ENCODE assay signal across 10 mouse cellular contexts in genomic region chr5:120437986-120438385, GRCm38 (mm10). TPM values are rescaled to one million over a fixed set of nuclear protein-coding genes. Genes with fewer than 3 reads are reported as not detected.
DNase-seq lines count a peak whose midpoint lies in the region; ATAC-seq and TF ChIP-seq lines count a peak whose summit lies in the region.
"Had no signal": no experiment of that assay in that cellular context is flagged by ENCODE, and none has a peak within 500 bp of the region (broad histone marks: within the 10 kb centered on the region; RNA-seq: fewer than 3 reads in every experiment).

No protein-coding gene starts in this region.

- H3K4me3 ChIP-seq in gastrocnemius, adult 2 months, result peak overlapping the region; percentile 28; the same call in 1 of the 2 replicates
- H3K4me3 ChIP-seq in embryonic facial prominence, embryonic 11.5 days (ENCODE audit: low read depth, low read length), result no peak overlapping the region
- H3K4me3 ChIP-seq in hindbrain, postnatal 0 days (ENCODE audit: low read length), result peak overlapping the region; percentile 46
- peak overlapping the region; percentile 55 for H3K4me3 ChIP-seq in neural tube, embryonic 12.5 days
- H3K4me3 ChIP-seq in left cerebral cortex, adult 2 months, result no peak overlapping the region

- DNase-seq in gastrocnemius, adult 2 months, result no peak
- no peak for DNase-seq in gastrocnemius, postnatal 10 days
- DNase-seq in embryonic facial prominence, embryonic 11.5 days (ENCODE audit: low spot score), result no peak
- no peak for DNase-seq in hindbrain, postnatal 0 days (ENCODE audit: low spot score)
- DNase-seq in spleen, postnatal 14 days (ENCODE audit: low spot score in 2 of 2), result no peak
- no peak for DNase-seq in left cerebral cortex, adult 2 months (ENCODE audit: extremely low spot score in 1 of 2, low spot score in 2 of 2)

- H3K4me1 ChIP-seq in embryonic facial prominence, embryonic 11.5 days (ENCODE audit: control insufficient read depth, insufficient read depth, low read length), result peaks cover 4% of the 10 kb centered on the region; the same call in 1 of the 2 replicates
- H3K4me1 ChIP-seq in hindbrain, postnatal 0 days (ENCODE audit: insufficient read depth, low read length), result peaks cover 5% of the 10 kb centered on the region; the same call in 1 of the 2 replicates
- H3K4me1 ChIP-seq in neural tube, embryonic 12.5 days, result peaks cover 25% of the 10 kb centered on the region

- intact Hi-C loops in gastrocnemius, adult 2 months (cut with DNase I), result no loop called here
- intact Hi-C loops in left cerebral cortex, adult 2 months (cut with DNase I), result loop anchor here (5.0 to 10.0 kb wide), 4 partner anchors 601 to 1563 kb away; partner anchors contain the start of gene Tbx3

- WGBS in embryonic facial prominence, embryonic 11.5 days, result under 1% methylated on average over 33 of the region's 33 CpGs
- under 1% methylated on average over 33 of the region's 33 CpGs for WGBS in hindbrain, postnatal 0 days
- WGBS in neural tube, embryonic 12.5 days, result under 1% methylated on average over 33 of the region's 33 CpGs

- 0 out of 2 replicates have a peak overlapping the region, but pooled peaks have one; percentile 0 for H3K4me2 ChIP-seq in embryonic facial prominence, embryonic 11.5 days (ENCODE audit: low read depth, low read length)
- peak overlapping the region; percentile 61 for H3K4me2 ChIP-seq in hindbrain, postnatal 0 days (ENCODE audit: low read depth, low read length)
- peak overlapping the region; percentile 68 for H3K4me2 ChIP-seq in neural tube, embryonic 12.5 days (replicated peaks)

- no peak overlapping the region for H3K9ac ChIP-seq in embryonic facial prominence, embryonic 11.5 days (replicated peaks; ENCODE audit: low read length)
- peak overlapping the region; percentile 49 for H3K9ac ChIP-seq in hindbrain, postnatal 0 days (replicated peaks; ENCODE audit: low read length)
- H3K9ac ChIP-seq in neural tube, embryonic 12.5 days, result peak overlapping the region; percentile 90

- no peak for ATAC-seq in embryonic facial prominence, embryonic 11.5 days (replicated peaks; ENCODE audit: insufficient number of reproducible peaks, low FRiP score, low TSS enrichment, low read depth)
- no peak for ATAC-seq in hindbrain, postnatal 0 days
- no peak for ATAC-seq in neural tube, embryonic 12.5 days (ENCODE audit: low FRiP score, low read depth)
- no peak for ATAC-seq in granulocyte monocyte progenitor cell, adult 5-6 weeks (replicated peaks; ENCODE audit: poor library complexity, severe bottlenecking)

- H3K36me3 ChIP-seq in embryonic facial prominence, embryonic 11.5 days (replicated peaks; ENCODE audit: control insufficient read depth, insufficient read depth, low read depth, low read length), result no peaks in the 10 kb centered on the region
- H3K36me3 ChIP-seq in hindbrain, postnatal 0 days (ENCODE audit: insufficient read depth, low read length), result no peaks in the 10 kb centered on the region
- H3K36me3 ChIP-seq in neural tube, embryonic 12.5 days, result peaks cover 5% of the 10 kb centered on the region; the same call in 1 of the 2 replicates

- no peak overlapping the region for H3K27ac ChIP-seq in gastrocnemius, adult 2 months
- no peak overlapping the region for H3K27ac ChIP-seq in embryonic facial prominence, embryonic 11.5 days (replicated peaks; ENCODE audit: low read depth, low read length)
- peak overlapping the region; percentile 77 for H3K27ac ChIP-seq in hindbrain, postnatal 0 days
- H3K27ac ChIP-seq in neural tube, embryonic 12.5 days, result peak overlapping the region; percentile 74; the same call in 1 of the 2 replicates
- H3K27ac ChIP-seq in left cerebral cortex, adult 2 months, result no peak overlapping the region

- TF ChIP-seq CTCF in gastrocnemius, adult 2 months (IDR thresholded peaks at IDR 0.05), result no peak
- TF ChIP-seq CTCF in hindbrain, postnatal 0 days (IDR thresholded peaks at IDR 0.05; ENCODE audit: low read depth), result no peak
- no peak for TF ChIP-seq CTCF in left cerebral cortex, adult 2 months (IDR thresholded peaks at IDR 0.05)

- peaks cover 73% of the 10 kb centered on the region for H3K27me3 ChIP-seq in embryonic facial prominence, embryonic 11.5 days (ENCODE audit: control insufficient read depth, insufficient read depth, low read length)
- H3K27me3 ChIP-seq in hindbrain, postnatal 0 days (ENCODE audit: insufficient read depth, low read length), result peaks cover 43% of the 10 kb centered on the region
- H3K27me3 ChIP-seq in neural tube, embryonic 12.5 days (replicated peaks), result peaks cover 74% of the 10 kb centered on the region

- no peaks in the 10 kb centered on the region for H3K9me3 ChIP-seq in embryonic facial prominence, embryonic 11.5 days (replicated peaks; ENCODE audit: control insufficient read depth, low read length)
- no peaks in the 10 kb centered on the region for H3K9me3 ChIP-seq in hindbrain, postnatal 0 days (ENCODE audit: low read length)
- no peaks in the 10 kb centered on the region for H3K9me3 ChIP-seq in neural tube, embryonic 12.5 days

RNA-seq across cellular contexts. Expression of gene Lhx5, which starts 6.5 kb away (rescaled TPM):
- total RNA-seq in gastrocnemius, adult 2 months (2021), result not detected
- total RNA-seq in gastrocnemius, postnatal 10 days (2021), result not detected
- polyA plus RNA-seq in embryonic facial prominence, embryonic 11.5 days (2014; fragmentation: Nextera tagmentation; extraction: Ambion mirVana), result 1.5 and 2.9 TPM in 2 replicates
- total RNA-seq in hindbrain, postnatal 0 days (2014; rRNA removed), result 26.2 and 31.0 TPM in 2 replicates
- 14.0 and 15.2 TPM in 2 replicates for polyA plus RNA-seq in hindbrain, postnatal 0 days (2015; fragmentation: Nextera tagmentation; extraction: Ambion mirVana)
- polyA plus RNA-seq in neural tube, embryonic 12.5 days (2016; fragmentation: Nextera tagmentation; extraction: Ambion mirVana), result 64.9 and 70.8 TPM in 2 replicates
- total RNA-seq in left cerebral cortex, adult 2 months (2021), result not detected
- not detected in 2 replicates for total RNA-seq in granulocyte monocyte progenitor cell, adult 5-6 weeks (2014; fragmentation: Nextera tagmentation)
- total RNA-seq in granulocyte monocyte progenitor cell, adult 5-6 weeks (2017), result not detected in 2 replicates
- polyA plus RNA-seq: gonadal fat pad, adult 2 months had no signal

RNA-seq across cellular contexts. Expression of gene Sdsl, which starts 34.6 kb away (rescaled TPM):
- 1 to 10 TPM in 1 of 2 experiments, under 1 TPM in 1; 0.41 to 1.1 TPM for total RNA-seq in gastrocnemius, adult 2 months (2021)
- total RNA-seq in gastrocnemius, postnatal 10 days (2021), result 1 to 10 TPM in 1 of 2 experiments, under 1 TPM in 1; 0.26 to 1.2 TPM
- 3.6 and 4.9 TPM in 2 replicates for polyA plus RNA-seq in embryonic facial prominence, embryonic 11.5 days (2014; fragmentation: Nextera tagmentation; extraction: Ambion mirVana)
- 4.6 and 6.0 TPM in 2 replicates for total RNA-seq in hindbrain, postnatal 0 days (2014; rRNA removed)
- 7.8 and 8.1 TPM in 2 replicates for polyA plus RNA-seq in hindbrain, postnatal 0 days (2015; fragmentation: Nextera tagmentation; extraction: Ambion mirVana)
- polyA plus RNA-seq in neural tube, embryonic 12.5 days (2016; fragmentation: Nextera tagmentation; extraction: Ambion mirVana), result 7.0 TPM in 2 replicates
- 1 to 10 TPM; 5.3 to 7.4 TPM for total RNA-seq in left cerebral cortex, adult 2 months (2021)
- total RNA-seq in granulocyte monocyte progenitor cell, adult 5-6 weeks (2014; fragmentation: Nextera tagmentation), result 1.3 and 3.5 TPM in 2 replicates
- 2.4 and 2.8 TPM in 2 replicates for total RNA-seq in granulocyte monocyte progenitor cell, adult 5-6 weeks (2017)

RNA-seq across cellular contexts. Expression of gene Sds, which starts 38.3 kb away (rescaled TPM):
- total RNA-seq in gastrocnemius, adult 2 months (2021), result under 1 TPM; 0.26 to 0.70 TPM
- total RNA-seq in gastrocnemius, postnatal 10 days (2021), result not detected
- not detected in 2 replicates for polyA plus RNA-seq in embryonic facial prominence, embryonic 11.5 days (2014; fragmentation: Nextera tagmentation; extraction: Ambion mirVana)
- total RNA-seq in hindbrain, postnatal 0 days (2014; rRNA removed), result 0.50 TPM in 1 of 2 replicates, not detected in the other
- 0.20 and 0.59 TPM in 2 replicates for polyA plus RNA-seq in hindbrain, postnatal 0 days (2015; fragmentation: Nextera tagmentation; extraction: Ambion mirVana)
- polyA plus RNA-seq in neural tube, embryonic 12.5 days (2016; fragmentation: Nextera tagmentation; extraction: Ambion mirVana), result not detected in 2 replicates
- under 1 TPM in 1 of 2 experiments, not detected in 1; 0.61 TPM for total RNA-seq in left cerebral cortex, adult 2 months (2021)
- not detected in 2 replicates for total RNA-seq in granulocyte monocyte progenitor cell, adult 5-6 weeks (2014; fragmentation: Nextera tagmentation)
- not detected in 2 replicates for total RNA-seq in granulocyte monocyte progenitor cell, adult 5-6 weeks (2017)
- total RNA-seq: left cerebral cortex, postnatal 14 days had no signal
- polyA plus RNA-seq: gonadal fat pad, adult 2 months had no signal

Comparison
In these comparisons a context has a peak if more than half of its experiments do, and no peak if none do; other contexts are left out.
1. H3K27ac ChIP-seq: peak in hindbrain, postnatal 0 days (single experiment) and neural tube, embryonic 12.5 days (single experiment); none in gastrocnemius, adult 2 months (single experiment), embryonic facial prominence, embryonic 11.5 days (single experiment) and left cerebral cortex, adult 2 months (single experiment).
2. H3K4me3 ChIP-seq: peak in gastrocnemius, adult 2 months (single experiment), hindbrain, postnatal 0 days (single experiment) and neural tube, embryonic 12.5 days (single experiment); none in embryonic facial prominence, embryonic 11.5 days (single experiment) and left cerebral cortex, adult 2 months (single experiment).
3. H3K4me2 ChIP-seq: peak in every context shown above with its lines; median percentile 68 in neural tube, embryonic 12.5 days; 61 in hindbrain, postnatal 0 days; 0 in embryonic facial prominence, embryonic 11.5 days.
4. RNA of gene Lhx5, which starts 6.5 kb away (total RNA-seq): 26.2 to 31.0 TPM in hindbrain, postnatal 0 days; not detected in left cerebral cortex, adult 2 months, not detected in gastrocnemius, postnatal 10 days, not detected in gastrocnemius, adult 2 months and not detected in granulocyte monocyte progenitor cell, adult 5-6 weeks; every median in the first group is over 10 times any median in the second.